Mouse (Mus musculus) heart, adult 11 months (tissue): ENCODE measurements around the gene Fam3b.

Experiments
- DNase-seq: peaks from one replicate; pipeline ENCODE4 v3.0.0; 2022

Fam3b gene

GRCm38 (mm10) chr16:97514099-97514940 is at the start of gene Fam3b:
Gene Fam3b, minus strand, starts transcription at chr16:97514816.
- peak; percentile 63 for DNase-seq

- peak; percentile 55 for DNase-seq
These were observed 29.7 kb upstream of the Fam3b start for GRCm38 (mm10) chr16:97544340-97544739.

GRCm38 (mm10) chr16:97536859-97537258 is 22.2 kb upstream of the Fam3b start:
- no peak for DNase-seq

- peak; percentile 98 for DNase-seq
These were observed 21.3 kb upstream of the Fam3b start for GRCm38 (mm10) chr16:97535808-97536413.

GRCm38 (mm10) chr16:97534876-97535461 is 20.4 kb upstream of the Fam3b start:
- peak; percentile 98 for DNase-seq

GRCm38 (mm10) chr16:97534448-97534847 is 19.8 kb upstream of the Fam3b start:
- peak; percentile 91 for DNase-seq

- peak; percentile 71 for DNase-seq
These were observed 19.1 kb upstream of the Fam3b start for GRCm38 (mm10) chr16:97533751-97534150.

- DNase-seq: peak; percentile 77
These were observed 18.5 kb upstream of the Fam3b start for GRCm38 (mm10) chr16:97533126-97533525.

- DNase-seq: peak; percentile 17
These were observed 14.6 kb upstream of the Fam3b start for GRCm38 (mm10) chr16:97529241-97529640.

- DNase-seq: no peak
These were observed 8.4 kb upstream of the Fam3b start for GRCm38 (mm10) chr16:97523024-97523423.

- no peak for DNase-seq
These were observed 7.4 kb upstream of the Fam3b start for GRCm38 (mm10) chr16:97521983-97522382.

- no peak for DNase-seq
These were observed 1.7 kb upstream of the Fam3b start for GRCm38 (mm10) chr16:97516341-97516740.

- DNase-seq: peak; percentile 80
These were observed 2.3 kb downstream of the Fam3b start for GRCm38 (mm10) chr16:97512347-97512751.

GRCm38 (mm10) chr16:97511495-97511894 is 3.1 kb downstream of the Fam3b start:
- no peak for DNase-seq

GRCm38 (mm10) chr16:97510849-97511248 is 3.8 kb downstream of the Fam3b start:
- DNase-seq: peak; percentile 79

- DNase-seq: no peak
These were observed 6.8 kb downstream of the Fam3b start for GRCm38 (mm10) chr16:97507783-97508182.

GRCm38 (mm10) chr16:97504793-97505192 is 9.8 kb downstream of the Fam3b start:
- DNase-seq: peak; percentile 80

- peak; percentile 70 for DNase-seq
These were observed 10.8 kb downstream of the Fam3b start for GRCm38 (mm10) chr16:97503849-97504248.

GRCm38 (mm10) chr16:97500901-97501300 is 13.7 kb downstream of the Fam3b start:
- DNase-seq: no peak

- DNase-seq: no peak
These were observed 15.2 kb downstream of the Fam3b start for GRCm38 (mm10) chr16:97499450-97499849.

GRCm38 (mm10) chr16:97498139-97498538 is 16.5 kb downstream of the Fam3b start:
- no peak for DNase-seq

GRCm38 (mm10) chr16:97497682-97498081 is 16.9 kb downstream of the Fam3b start:
- peak; percentile 57 for DNase-seq

- peak; percentile 43 for DNase-seq
These were observed 18.6 kb downstream of the Fam3b start for GRCm38 (mm10) chr16:97496026-97496425.

- DNase-seq: peak; percentile 31
These were observed 22.2 kb downstream of the Fam3b start for GRCm38 (mm10) chr16:97492369-97492768.
